Comparison of ENCODE assay signal across 24 mouse cellular contexts in genomic region chr8:43180054-43180690, GRCm38 (mm10). TPM values are rescaled to one million over a fixed set of nuclear protein-coding genes. Genes with fewer than 3 reads are reported as not detected.
"Had no signal": no experiment of that assay in that cellular context is flagged by ENCODE, and none has a peak within 500 bp of the region (broad histone marks: within the 10 kb centered on the region; RNA-seq: fewer than 3 reads in every experiment).

TSS of gene Triml2 (plus strand) at chr8:43180541.

- H3K9me3 ChIP-seq: limb, embryonic 15.5 days; liver, embryonic 12.5 days; lung, embryonic 15.5 days; midbrain, embryonic 12.5 days; neural tube, embryonic 13.5 days; stomach, embryonic 15.5 days had no signal

- H3K9ac ChIP-seq: limb, embryonic 15.5 days; liver, embryonic 12.5 days; lung, embryonic 15.5 days; midbrain, embryonic 12.5 days; neural tube, embryonic 13.5 days; stomach, embryonic 15.5 days had no signal

- H3K4me2 ChIP-seq: limb, embryonic 15.5 days; liver, embryonic 12.5 days; lung, embryonic 15.5 days; midbrain, embryonic 12.5 days; neural tube, embryonic 13.5 days; stomach, embryonic 15.5 days had no signal

- H3K27ac ChIP-seq: kidney, postnatal 0 days; limb, embryonic 15.5 days; liver, embryonic 12.5 days; lung, embryonic 15.5 days; midbrain, embryonic 12.5 days; neural tube, embryonic 13.5 days; stomach, embryonic 15.5 days had no signal

- H3K36me3 ChIP-seq: limb, embryonic 15.5 days; liver, embryonic 12.5 days; lung, embryonic 15.5 days; midbrain, embryonic 12.5 days; neural tube, embryonic 13.5 days; stomach, embryonic 15.5 days had no signal

- ATAC-seq: liver, embryonic 12.5 days; midbrain, embryonic 16.5 days had no signal

- H3K4me3 ChIP-seq: limb, embryonic 15.5 days; liver, embryonic 12.5 days; lung, embryonic 15.5 days; midbrain, embryonic 12.5 days; neural tube, embryonic 13.5 days; stomach, embryonic 15.5 days had no signal

- H3K27me3 ChIP-seq: limb, embryonic 15.5 days; liver, embryonic 12.5 days; lung, embryonic 15.5 days; midbrain, embryonic 12.5 days; neural tube, embryonic 13.5 days; stomach, embryonic 15.5 days had no signal

- DNase-seq: kidney, adult 11 months; kidney, adult 9 months; kidney, postnatal 36 days; layer of hippocampus, adult 9-11 months; layer of hippocampus, postnatal 36 days; retina, postnatal 1 day; right cerebral cortex, postnatal 4 days; spleen, adult 18-20 months; thymus, adult 18-20 months; thymus, postnatal 14 days had no signal

- H3K4me1 ChIP-seq: limb, embryonic 15.5 days; liver, embryonic 12.5 days; lung, embryonic 15.5 days; midbrain, embryonic 12.5 days; neural tube, embryonic 13.5 days; stomach, embryonic 15.5 days had no signal

RNA-seq across cellular contexts. Expression of gene Triml2, which starts in this region (rescaled TPM):
- total RNA-seq: layer of hippocampus, adult 18-20 months; layer of hippocampus, postnatal 36 days; left cerebral cortex, adult 8-10 months; left cerebral cortex, postnatal 25 days; megakaryocyte, adult 5-6 weeks had no signal
- polyA plus RNA-seq: kidney, postnatal 0 days; limb, embryonic 11.5 days; limb, embryonic 15.5 days; liver, embryonic 12.5 days; liver, embryonic 16.5 days; lung, embryonic 15.5 days; midbrain, embryonic 12.5 days; midbrain, embryonic 16.5 days; neural tube, embryonic 13.5 days; stomach, embryonic 15.5 days had no signal
